20 mouse cellular contexts compared by ENCODE assay signal in genomic region chr13:35995231-35995630, GRCm38 (mm10). TPM values are rescaled to one million over a fixed set of nuclear protein-coding genes. Genes with fewer than 3 reads are reported as not detected.
A peak's percentile ranks its signal among the peaks of the same experiment; 100 is the strongest.
DNase-seq lines count a peak whose midpoint lies in the region; ATAC-seq and TF ChIP-seq lines count a peak whose summit lies in the region.
"Had no signal": no experiment of that assay in that cellular context is flagged by ENCODE, and none has a peak within 500 bp of the region (broad histone marks: within the 10 kb centered on the region; RNA-seq: fewer than 3 reads in every experiment).

No protein-coding gene starts in this region.

- WGBS in heart, adult 2 months: 68% methylated on average over 3 of the region's 3 CpGs
- WGBS in hindbrain, embryonic 10.5 days: 63% methylated on average over 3 of the region's 3 CpGs
- WGBS in hindbrain, embryonic 16.5 days: 73% methylated on average over 3 of the region's 3 CpGs
- WGBS in lung, embryonic 16.5 days: 87% methylated on average over 3 of the region's 3 CpGs

- no peaks in the 10 kb centered on the region for H3K79me2 ChIP-seq in heart, adult 2 months (replicated peaks; ENCODE audit: control insufficient read depth, insufficient read depth, low read length)

- H3K4me2 ChIP-seq in hindbrain, embryonic 16.5 days (ENCODE audit: low read length): no peak overlapping the region
- no peak overlapping the region for H3K4me2 ChIP-seq in lung, embryonic 16.5 days (ENCODE audit: low read depth, low read length)
- H3K4me2 ChIP-seq: embryonic facial prominence, embryonic 12.5 days; forebrain, embryonic 13.5 days; limb, embryonic 15.5 days; stomach, embryonic 15.5 days had no signal

- no peak for TF ChIP-seq CTCF in heart, adult 2 months (IDR thresholded peaks at IDR 0.05)

- intact Hi-C loops in heart, adult 2 months (cut with DNase I): no loop called here
- intact Hi-C loops in heart, postnatal 10 days (cut with DNase I): no loop called here

- H3K9me3 ChIP-seq in hindbrain, embryonic 10.5 days: no peaks in the 10 kb centered on the region
- H3K9me3 ChIP-seq in hindbrain, embryonic 16.5 days (ENCODE audit: control insufficient read depth, low read length): no peaks in the 10 kb centered on the region
- no peaks in the 10 kb centered on the region for H3K9me3 ChIP-seq in lung, embryonic 16.5 days (ENCODE audit: control insufficient read depth, low read length)
- H3K9me3 ChIP-seq: embryonic facial prominence, embryonic 12.5 days; forebrain, embryonic 13.5 days; limb, embryonic 15.5 days; stomach, embryonic 15.5 days had no signal

- ATAC-seq in hindbrain, embryonic 16.5 days: no peak
- no peak for ATAC-seq in lung, embryonic 16.5 days (ENCODE audit: low read depth)
- ATAC-seq: forebrain, embryonic 13.5 days had no signal

- H3K27ac ChIP-seq in heart, adult 2 months: peak overlapping the region; percentile 47; the same call in 1 of the 2 replicates
- H3K27ac ChIP-seq in hindbrain, embryonic 10.5 days: 0 out of 2 replicates have a peak overlapping the region, but pooled peaks have one; percentile 12
- no peak overlapping the region for H3K27ac ChIP-seq in hindbrain, embryonic 16.5 days (ENCODE audit: low read depth, low read length)
- H3K27ac ChIP-seq in lung, embryonic 16.5 days (ENCODE audit: low read length): peak overlapping the region; percentile 83
- H3K27ac ChIP-seq: embryonic facial prominence, embryonic 12.5 days; forebrain, embryonic 13.5 days; limb, embryonic 15.5 days; stomach, embryonic 15.5 days had no signal

- no peak for TF ChIP-seq EP300 in heart, adult 2 months (IDR thresholded peaks at IDR 0.05; ENCODE audit: insufficient read depth, low read depth, low read length)

- H3K27me3 ChIP-seq in heart, adult 2 months (ENCODE audit: control insufficient read depth, insufficient read depth, low read length): no peaks in the 10 kb centered on the region
- no peaks in the 10 kb centered on the region for H3K27me3 ChIP-seq in hindbrain, embryonic 10.5 days (ENCODE audit: insufficient read depth, poor library complexity, severe bottlenecking)
- no peaks in the 10 kb centered on the region for H3K27me3 ChIP-seq in hindbrain, embryonic 16.5 days (replicated peaks; ENCODE audit: control insufficient read depth, insufficient read depth, low read length)
- H3K27me3 ChIP-seq in lung, embryonic 16.5 days (ENCODE audit: control insufficient read depth, insufficient read depth, low read depth, low read length): no peaks in the 10 kb centered on the region
- H3K27me3 ChIP-seq: embryonic facial prominence, embryonic 12.5 days; forebrain, embryonic 13.5 days; limb, embryonic 15.5 days; stomach, embryonic 15.5 days had no signal

- H3K36me3 ChIP-seq in heart, adult 2 months (ENCODE audit: control insufficient read depth, insufficient read depth, low read length): peaks cover 5% of the 10 kb centered on the region
- H3K36me3 ChIP-seq in hindbrain, embryonic 10.5 days: no peaks in the 10 kb centered on the region
- H3K36me3 ChIP-seq in hindbrain, embryonic 16.5 days (ENCODE audit: control insufficient read depth, insufficient read depth, low read length): no peaks in the 10 kb centered on the region
- no peaks in the 10 kb centered on the region for H3K36me3 ChIP-seq in lung, embryonic 16.5 days (ENCODE audit: control insufficient read depth, insufficient read depth, low read length)
- H3K36me3 ChIP-seq: embryonic facial prominence, embryonic 12.5 days; limb, embryonic 15.5 days; stomach, embryonic 15.5 days had no signal

- H3K4me1 ChIP-seq in heart, adult 2 months (ENCODE audit: control insufficient read depth, insufficient read depth, low read length): peaks cover 18% of the 10 kb centered on the region
- peaks cover 19% of the 10 kb centered on the region for H3K4me1 ChIP-seq in hindbrain, embryonic 10.5 days (replicated peaks)
- no peaks in the 10 kb centered on the region; the same call in 1 of the 2 replicates for H3K4me1 ChIP-seq in hindbrain, embryonic 16.5 days (ENCODE audit: control insufficient read depth, insufficient read depth, low read depth, low read length)
- H3K4me1 ChIP-seq in lung, embryonic 16.5 days (replicated peaks; ENCODE audit: control insufficient read depth, insufficient read depth, low read length): peaks cover 13% of the 10 kb centered on the region
- H3K4me1 ChIP-seq: embryonic facial prominence, embryonic 12.5 days had no signal

- no peak overlapping the region for H3K9ac ChIP-seq in heart, adult 2 months (ENCODE audit: low read depth, low read length)
- no peak overlapping the region for H3K9ac ChIP-seq in hindbrain, embryonic 16.5 days (ENCODE audit: low read depth, low read length)
- H3K9ac ChIP-seq in lung, embryonic 16.5 days (ENCODE audit: low read length): no peak overlapping the region
- H3K9ac ChIP-seq: embryonic facial prominence, embryonic 12.5 days; forebrain, embryonic 13.5 days; limb, embryonic 15.5 days; stomach, embryonic 15.5 days had no signal

- no peak for TF ChIP-seq POLR2A in heart, adult 2 months (IDR thresholded peaks at IDR 0.05; ENCODE audit: insufficient read depth, low read depth, low read length)

- no peak overlapping the region for H3K4me3 ChIP-seq in heart, adult 2 months
- no peak overlapping the region for H3K4me3 ChIP-seq in hindbrain, embryonic 10.5 days
- no peak overlapping the region for H3K4me3 ChIP-seq in hindbrain, embryonic 16.5 days (ENCODE audit: low read length)
- H3K4me3 ChIP-seq in lung, embryonic 16.5 days (ENCODE audit: low read length): no peak overlapping the region
- H3K4me3 ChIP-seq: embryonic facial prominence, embryonic 12.5 days; erythroblast, embryonic 14.5 days; forebrain, embryonic 13.5 days; limb, embryonic 15.5 days; stomach, embryonic 15.5 days had no signal

- no peak for DNase-seq in heart, adult 2 months
- DNase-seq in heart, postnatal 10 days: no peak
- DNase-seq in hindbrain, embryonic 10.5 days (ENCODE audit: low spot score): no peak
- DNase-seq in lung, postnatal 4 days: no peak
- no peak for DNase-seq in cerebellum, adult 11-12 months
- DNase-seq: B cell, adult 2 months; cerebellum, adult 9-11 months; gastrocnemius, postnatal 14 days; kidney, adult 18-20 months; kidney, postnatal 14 days; thymus, adult 18-20 months had no signal

RNA-seq across cellular contexts. Expression of gene Ppp1r3g, which starts 36.6 kb away (rescaled TPM):
- total RNA-seq in heart, adult 2 months (2021): 1 to 10 TPM in 1 of 2 experiments, under 1 TPM in 1; 0.25 to 1.2 TPM
- 0.06 and 0.14 TPM in 2 replicates for polyA plus RNA-seq in heart, adult 2 months (2012; rRNA removed)
- 1 to 10 TPM in 1 of 2 experiments, under 1 TPM in 1; 0.79 to 1.3 TPM for total RNA-seq in heart, postnatal 10 days (2021)
- polyA plus RNA-seq in hindbrain, embryonic 10.5 days (2016; fragmentation: Nextera tagmentation; extraction: Ambion mirVana): 1.7 and 2.7 TPM in 2 replicates
- polyA plus RNA-seq in hindbrain, embryonic 16.5 days (2015; fragmentation: Nextera tagmentation; extraction: Ambion mirVana): 0.56 and 1.2 TPM in 2 replicates
- 0.88 and 0.94 TPM in 2 replicates for polyA plus RNA-seq in lung, embryonic 16.5 days (2015; fragmentation: Nextera tagmentation; extraction: Ambion mirVana)
- total RNA-seq: gastrocnemius, postnatal 14 days; megakaryocyte-erythroid progenitor cell, adult 5-6 weeks; neutrophil, adult 5-6 weeks had no signal
- polyA plus RNA-seq: erythroblast, embryonic 14.5 days had no signal
